ENCODE assay signal across 21 mouse cellular contexts in genomic region chr2:82515165-82515564, GRCm38 (mm10).
DNase-seq lines count a peak whose midpoint lies in the region; ATAC-seq and TF ChIP-seq lines count a peak whose summit lies in the region.
"Had no signal": no experiment of that assay in that cellular context is flagged by ENCODE, and none has a peak within 500 bp of the region (broad histone marks: within the 10 kb centered on the region; RNA-seq: fewer than 3 reads in every experiment).

No protein-coding gene starts in this region.

- no peaks in the 10 kb centered on the region for H3K4me1 ChIP-seq in forebrain, embryonic 13.5 days
- no peaks in the 10 kb centered on the region for H3K4me1 ChIP-seq in forebrain, embryonic 16.5 days (replicated peaks; ENCODE audit: control insufficient read depth, insufficient read depth, low read length)
- no peaks in the 10 kb centered on the region for H3K4me1 ChIP-seq in hindbrain, embryonic 16.5 days (ENCODE audit: control insufficient read depth, insufficient read depth, low read depth, low read length)
- H3K4me1 ChIP-seq in neural tube, embryonic 14.5 days (ENCODE audit: control insufficient read depth, insufficient read depth, low read length) = no peaks in the 10 kb centered on the region
- no peaks in the 10 kb centered on the region for H3K4me1 ChIP-seq in cerebellum, adult 2 months (ENCODE audit: control insufficient read depth, insufficient read depth, low read length)
- H3K4me1 ChIP-seq: heart, embryonic 15.5 days; lung, embryonic 15.5 days had no signal

- peak; percentile 55; the same call in 1 of the 2 replicates for ATAC-seq in forebrain, embryonic 13.5 days
- ATAC-seq in forebrain, embryonic 16.5 days = no peak
- peak; percentile 48; the same call in 1 of the 2 replicates for ATAC-seq in hindbrain, embryonic 16.5 days
- ATAC-seq in neural tube, embryonic 14.5 days (ENCODE audit: low read depth) = peak; percentile 69; the same call in 1 of the 2 replicates
- ATAC-seq: activated CD4-positive, CD25-positive, alpha-beta regulatory T cell, adult 4 months had no signal

- intact Hi-C loops in left cerebral cortex, postnatal 25 days (cut with DNase I) = no loop called here

- H3K9me3 ChIP-seq in forebrain, embryonic 13.5 days (replicated peaks) = no peaks in the 10 kb centered on the region
- H3K9me3 ChIP-seq in forebrain, embryonic 16.5 days (ENCODE audit: control insufficient read depth, low read length) = no peaks in the 10 kb centered on the region
- no peaks in the 10 kb centered on the region for H3K9me3 ChIP-seq in hindbrain, embryonic 16.5 days (ENCODE audit: control insufficient read depth, low read length)
- no peaks in the 10 kb centered on the region for H3K9me3 ChIP-seq in neural tube, embryonic 14.5 days (ENCODE audit: control insufficient read depth, low read length)
- H3K9me3 ChIP-seq: G1E; heart, embryonic 15.5 days; lung, embryonic 15.5 days had no signal

- H3K27ac ChIP-seq in forebrain, embryonic 13.5 days = no peak overlapping the region
- H3K27ac ChIP-seq in forebrain, embryonic 16.5 days (ENCODE audit: low read length) = no peak overlapping the region
- no peak overlapping the region for H3K27ac ChIP-seq in hindbrain, embryonic 16.5 days (ENCODE audit: low read depth, low read length)
- H3K27ac ChIP-seq in neural tube, embryonic 14.5 days (ENCODE audit: low read depth, low read length) = no peak overlapping the region
- H3K27ac ChIP-seq in cerebellum, adult 2 months (ENCODE audit: insufficient read depth, low read length) = no peak overlapping the region
- H3K27ac ChIP-seq: heart, adult 2 months; heart, embryonic 15.5 days; kidney, postnatal 0 days; liver, embryonic 14.5 days; lung, embryonic 15.5 days; macrophage had no signal

- H3K27me3 ChIP-seq in forebrain, embryonic 13.5 days = no peaks in the 10 kb centered on the region
- H3K27me3 ChIP-seq in forebrain, embryonic 16.5 days (replicated peaks; ENCODE audit: control insufficient read depth, insufficient read depth, low read length) = no peaks in the 10 kb centered on the region
- H3K27me3 ChIP-seq in hindbrain, embryonic 16.5 days (replicated peaks; ENCODE audit: control insufficient read depth, insufficient read depth, low read length) = no peaks in the 10 kb centered on the region
- no peaks in the 10 kb centered on the region for H3K27me3 ChIP-seq in neural tube, embryonic 14.5 days (ENCODE audit: control insufficient read depth, insufficient read depth, low read length)
- H3K27me3 ChIP-seq in cerebellum, adult 2 months (ENCODE audit: control insufficient read depth, insufficient read depth, low read length) = no peaks in the 10 kb centered on the region
- H3K27me3 ChIP-seq: heart, embryonic 15.5 days; lung, embryonic 15.5 days had no signal

- DNase-seq in brain, embryonic 14.5 days (ENCODE audit: low read depth) = peak; percentile 66
- no peak for DNase-seq in left cerebral cortex, postnatal 25 days (ENCODE audit: low spot score in 2 of 2)
- no peak for DNase-seq in cerebellum, adult 2 months
- DNase-seq: adrenal gland, postnatal 10 days; cerebellum, postnatal 10 days; gastrocnemius, postnatal 25 days; heart, adult 2 months; heart, postnatal 4 days; kidney, adult 11 months; thymus, postnatal 36 days had no signal

- H3K4me2 ChIP-seq in forebrain, embryonic 13.5 days = no peak overlapping the region
- no peak overlapping the region for H3K4me2 ChIP-seq in forebrain, embryonic 16.5 days (ENCODE audit: low read length)
- H3K4me2 ChIP-seq in hindbrain, embryonic 16.5 days (ENCODE audit: low read length) = no peak overlapping the region
- H3K4me2 ChIP-seq in neural tube, embryonic 14.5 days (ENCODE audit: low read depth, low read length) = no peak overlapping the region
- H3K4me2 ChIP-seq: heart, embryonic 15.5 days; lung, embryonic 15.5 days had no signal

- TF ChIP-seq POLR2A in brain, embryonic 14.5 days (IDR thresholded peaks at IDR 0.05; ENCODE audit: borderline replicate concordance, extremely low read depth, insufficient read depth, insufficient read length, poor library complexity, severe bottlenecking) = no peak
- TF ChIP-seq POLR2A in cerebellum, adult 2 months (IDR thresholded peaks at IDR 0.05; ENCODE audit: borderline replicate concordance, insufficient read depth, low read length) = no peak

- TF ChIP-seq CTCF in brain, embryonic 14.5 days (IDR thresholded peaks at IDR 0.05; ENCODE audit: borderline replicate concordance, extremely low read depth, insufficient read depth, insufficient read length) = no peak
- no peak for TF ChIP-seq CTCF in cerebellum, adult 2 months (IDR thresholded peaks at IDR 0.05; ENCODE audit: borderline replicate concordance, insufficient read depth, low read depth, low read length)

- no peaks in the 10 kb centered on the region for H3K36me3 ChIP-seq in forebrain, embryonic 13.5 days (ENCODE audit: poor library complexity, severe bottlenecking)
- no peaks in the 10 kb centered on the region for H3K36me3 ChIP-seq in forebrain, embryonic 16.5 days (ENCODE audit: control insufficient read depth, insufficient read depth)
- no peaks in the 10 kb centered on the region for H3K36me3 ChIP-seq in hindbrain, embryonic 16.5 days (ENCODE audit: control insufficient read depth, insufficient read depth, low read length)
- H3K36me3 ChIP-seq in neural tube, embryonic 14.5 days (ENCODE audit: control insufficient read depth, insufficient read depth, low read length) = no peaks in the 10 kb centered on the region
- H3K36me3 ChIP-seq: G1E; heart, embryonic 15.5 days; lung, embryonic 15.5 days had no signal

- WGBS in forebrain, embryonic 13.5 days = 70% methylated on average over 3 of the region's 3 CpGs
- 79% methylated on average over 3 of the region's 3 CpGs for WGBS in forebrain, embryonic 16.5 days
- 39% methylated on average over 3 of the region's 3 CpGs for WGBS in hindbrain, embryonic 16.5 days
- 31% methylated on average over 3 of the region's 3 CpGs for WGBS in neural tube, embryonic 14.5 days
- WGBS in cerebellum, adult 2 months = 75% methylated on average over 3 of the region's 3 CpGs

- no peak overlapping the region for H3K4me3 ChIP-seq in forebrain, embryonic 13.5 days
- no peak overlapping the region for H3K4me3 ChIP-seq in forebrain, embryonic 16.5 days (replicated peaks; ENCODE audit: low read length)
- no peak overlapping the region for H3K4me3 ChIP-seq in hindbrain, embryonic 16.5 days (ENCODE audit: low read length)
- H3K4me3 ChIP-seq in neural tube, embryonic 14.5 days (ENCODE audit: low read depth, low read length) = no peak overlapping the region
- no peak overlapping the region for H3K4me3 ChIP-seq in cerebellum, adult 2 months (replicated peaks; ENCODE audit: insufficient read depth, low read depth, low read length)
- H3K4me3 ChIP-seq: heart, adult 2 months; heart, embryonic 15.5 days; lung, embryonic 15.5 days had no signal

- no peak overlapping the region for H3K9ac ChIP-seq in forebrain, embryonic 13.5 days
- H3K9ac ChIP-seq in forebrain, embryonic 16.5 days (replicated peaks; ENCODE audit: low read depth, low read length) = no peak overlapping the region
- H3K9ac ChIP-seq in hindbrain, embryonic 16.5 days (ENCODE audit: low read depth, low read length) = no peak overlapping the region
- H3K9ac ChIP-seq in neural tube, embryonic 14.5 days (replicated peaks; ENCODE audit: low read depth, low read length) = no peak overlapping the region
- H3K9ac ChIP-seq: heart, embryonic 15.5 days; liver, embryonic 14.5 days; lung, embryonic 15.5 days had no signal
